Mouse (Mus musculus): ENCODE data around the gene Ptprk.

DNA sequence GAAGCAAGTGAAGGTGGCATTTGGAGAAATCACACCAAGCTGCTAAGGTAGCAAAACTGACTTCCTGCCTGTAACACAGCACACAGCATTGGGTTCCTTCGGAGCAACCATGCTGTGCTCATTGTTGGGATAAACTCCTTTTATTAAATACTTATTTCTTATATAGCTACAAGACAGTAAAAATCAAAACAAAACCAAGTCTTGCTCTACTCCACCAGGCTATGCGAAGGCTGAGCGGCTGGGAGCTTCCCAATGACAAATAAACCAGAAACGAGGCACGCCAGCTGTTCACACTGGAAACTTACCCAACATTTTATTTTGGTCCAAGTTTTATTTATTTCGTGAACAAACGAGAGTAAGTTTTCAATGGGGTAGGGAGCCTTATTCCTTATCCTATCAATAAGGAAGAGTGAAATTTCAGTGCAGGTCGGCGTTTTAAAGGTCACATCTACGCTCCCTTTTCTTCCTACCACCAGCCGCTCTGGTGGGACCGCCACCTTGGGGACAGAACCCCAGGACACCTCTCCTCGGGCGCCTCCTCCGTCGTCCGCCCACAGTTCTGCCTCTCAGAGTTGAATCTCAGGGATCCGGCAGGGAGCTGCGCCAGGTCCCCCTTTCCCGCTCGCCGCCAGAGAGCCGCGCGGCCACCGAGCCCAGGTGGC lies 498 bp upstream of the Ptprk start:
- no peak for TF ChIP-seq CTCF (IDR thresholded peaks at IDR 0.05; ENCODE audit: low read depth)
- TF ChIP-seq EP300 (IDR thresholded peaks at IDR 0.05; ENCODE audit: low read depth) = no peak
